Mouse (Mus musculus) hindbrain, embryonic 15.5 days (tissue): ENCODE data around the gene Srsf4. TPM values are rescaled to one million over a fixed set of nuclear protein-coding genes. Genes with fewer than 3 reads are reported as not detected.
A peak's percentile ranks its signal among the peaks of the same experiment; 100 is the strongest.

Source experiments
- ATAC-seq: fragments of 200-750 bp; cut with Nextera tagmentation; 2 replicates; pipeline ENCODE4 v1.8.0; 2017; ENCODE audit warnings: low read depth, moderate number of reproducible peaks, moderate TSS enrichment; ENCODE audit not compliant: low FRiP score
- H3K27ac ChIP-seq: fragments of 300-500 bp; sonication (generic); replicated peaks from 2 replicates; pipeline ENCODE4 v1.5.1; 2015; ENCODE audit warnings: mild to moderate bottlenecking, inconsistent platforms
- H3K27me3 ChIP-seq: fragments of 300-500 bp; sonication (generic); 2 replicates; pipeline ENCODE4 v1.6.1; 2015; ENCODE audit warnings: control low read depth, inconsistent platforms
- H3K36me3 ChIP-seq: fragments of 300-500 bp; sonication (generic); 2 replicates; pipeline ENCODE4 v1.6.1; 2015; ENCODE audit warnings: control low read depth, inconsistent platforms
- H3K4me1 ChIP-seq: fragments of 300-500 bp; sonication (generic); replicated peaks from 2 replicates; pipeline ENCODE4 v1.6.1; 2015; ENCODE audit warnings: control low read depth, inconsistent platforms
- H3K4me2 ChIP-seq: fragments of 300-500 bp; sonication (generic); 2 replicates; pipeline ENCODE4 v1.6.1; 2015; ENCODE audit warnings: moderate library complexity, mild to moderate bottlenecking, inconsistent platforms
- H3K4me3 ChIP-seq: fragments of 300-500 bp; sonication (generic); 2 replicates; pipeline ENCODE4 v1.5.1; 2015; ENCODE audit warnings: mild to moderate bottlenecking, inconsistent platforms
- H3K9ac ChIP-seq: fragments of 300-500 bp; sonication (generic); 2 replicates; pipeline ENCODE4 v1.6.1; 2015; ENCODE audit warnings: inconsistent platforms
- H3K9me3 ChIP-seq: fragments of 300-500 bp; sonication (generic); 2 replicates; pipeline ENCODE4 v1.6.1; 2016; ENCODE audit warnings: control low read depth, inconsistent platforms
- WGBS: fragments of 180-500 bp; shearing (Covaris S2); methylation state at CpG from one replicate; pipeline ENCODE4 v1.1.7; 2015; 5-methylcytosine and 5-hydroxymethylcytosine counted together
- polyA plus RNA-seq: library from polyadenylated mRNA; unstranded; fragments of >200 nt; fragmentation: Nextera tagmentation; extraction: Ambion mirVana; gene quantifications from 2 replicates; pipeline ENCODE4 v1.2.1, GENCODE M21; 2015

The Srsf4 gene
- 101 and 103 TPM in 2 replicates for polyA plus RNA-seq

GRCm38 (mm10) chr4:131873293-131874168 lies at the start of gene Srsf4:
Gene Srsf4 (plus strand): TSS chr4:131873617.
- no peaks in the 10 kb centered on the region for H3K27me3 ChIP-seq
- under 1% methylated on average over 88 of the region's 116 CpGs for WGBS
- no peaks in the 10 kb centered on the region for H3K36me3 ChIP-seq
- no peaks in the 10 kb centered on the region for H3K9me3 ChIP-seq
- H3K4me3 ChIP-seq, result peak within 1 kb of the TSS; percentile 97
- peak within 1 kb of the TSS; percentile 95 for H3K4me2 ChIP-seq
- H3K27ac ChIP-seq, result peak within 1 kb of the TSS; percentile 100
- ATAC-seq, result peak; percentile 96
- peak within 1 kb of the TSS; percentile 100 for H3K9ac ChIP-seq
- peaks cover 45% of the 10 kb centered on the region for H3K4me1 ChIP-seq

- 28% methylated on average over 3 of the region's 3 CpGs for WGBS
- Histone ChIP-seq H3K27ac (no peak overlapping the region), H3K4me1 (peaks cover 17% of the 10 kb centered on the region), H3K9me3 (no peaks in the 10 kb centered on the region), H3K9ac (no peak overlapping the region), H3K4me2 (no peak overlapping the region), H3K4me3 (no peak overlapping the region), H3K27me3 (0 out of 2 replicates have a peak, but pooled peaks cover under 1% of the 10 kb centered on the region), H3K36me3 (no peaks in the 10 kb centered on the region)
- ATAC-seq, result no peak
These were observed 48.5 kb upstream of the Srsf4 start for GRCm38 (mm10) chr4:131824939-131825338.

- H3K4me3 ChIP-seq, result no peak overlapping the region
- H3K27me3 ChIP-seq, result no peaks in the 10 kb centered on the region
- H3K27ac ChIP-seq, result no peak overlapping the region
- H3K9ac ChIP-seq, result no peak overlapping the region
- H3K9me3 ChIP-seq, result no peaks in the 10 kb centered on the region
- peaks cover 16% of the 10 kb centered on the region for H3K4me1 ChIP-seq
- no peak for ATAC-seq
- no peak overlapping the region for H3K4me2 ChIP-seq
- 51% methylated on average over 8 of the region's 8 CpGs for WGBS
- H3K36me3 ChIP-seq, result no peaks in the 10 kb centered on the region
These were observed 47.6 kb upstream of the Srsf4 start for GRCm38 (mm10) chr4:131825830-131826229.

GRCm38 (mm10) chr4:131826905-131827304 lies 46.5 kb upstream of the Srsf4 start:
- H3K27ac ChIP-seq, result no peak overlapping the region
- no peak overlapping the region for H3K4me3 ChIP-seq
- H3K4me1 ChIP-seq, result peaks cover 5% of the 10 kb centered on the region
- H3K9ac ChIP-seq, result no peak overlapping the region
- 29% methylated on average over 6 of the region's 6 CpGs for whole genome bisulfite sequencing
- no peaks in the 10 kb centered on the region for H3K27me3 ChIP-seq
- H3K36me3 ChIP-seq, result no peaks in the 10 kb centered on the region
- H3K9me3 ChIP-seq, result no peaks in the 10 kb centered on the region
- H3K4me2 ChIP-seq, result no peak overlapping the region
- no peak for ATAC-seq

GRCm38 (mm10) chr4:131829123-131829522 lies 44.3 kb upstream of the Srsf4 start:
- Histone ChIP-seq H3K4me2 (no peak overlapping the region), H3K9ac (no peak overlapping the region), H3K27me3 (no peaks in the 10 kb centered on the region), H3K9me3 (no peaks in the 10 kb centered on the region), H3K36me3 (no peaks in the 10 kb centered on the region), H3K4me3 (no peak overlapping the region), H3K27ac (no peak overlapping the region), H3K4me1 (peaks cover 10% of the 10 kb centered on the region)
- no peak for ATAC-seq
- 80% methylated on average over 8 of the region's 8 CpGs for WGBS

GRCm38 (mm10) chr4:131831546-131832045 lies 41.8 kb upstream of the Srsf4 start:
- Histone ChIP-seq H3K4me2 (no peak overlapping the region), H3K27me3 (peaks cover 9% of the 10 kb centered on the region; the same call in 1 of the 2 replicates), H3K9ac (no peak overlapping the region), H3K4me1 (peaks cover 17% of the 10 kb centered on the region), H3K4me3 (no peak overlapping the region), H3K27ac (no peak overlapping the region), H3K9me3 (no peaks in the 10 kb centered on the region), H3K36me3 (no peaks in the 10 kb centered on the region)
- WGBS, result 82% methylated on average over 5 of the region's 5 CpGs
- ATAC-seq, result no peak

- ATAC-seq, result no peak
- WGBS, result 81% methylated on average over 3 of the region's 3 CpGs
- H3K36me3 ChIP-seq, result no peaks in the 10 kb centered on the region
- peaks cover 25% of the 10 kb centered on the region for H3K4me1 ChIP-seq
- no peak overlapping the region for H3K4me2 ChIP-seq
- H3K27me3 ChIP-seq, result peaks cover 9% of the 10 kb centered on the region; the same call in 1 of the 2 replicates
- H3K9me3 ChIP-seq, result no peaks in the 10 kb centered on the region
- H3K4me3 ChIP-seq, result no peak overlapping the region
- H3K27ac ChIP-seq, result no peak overlapping the region
- no peak overlapping the region for H3K9ac ChIP-seq
These were observed 40.5 kb upstream of the Srsf4 start for GRCm38 (mm10) chr4:131832759-131833407.

GRCm38 (mm10) chr4:131833971-131834609 lies 39.3 kb upstream of the Srsf4 start:
- WGBS, result 25% methylated on average over 9 of the region's 9 CpGs
- no peak overlapping the region for H3K27ac ChIP-seq
- no peak overlapping the region for H3K4me2 ChIP-seq
- no peak overlapping the region for H3K9ac ChIP-seq
- H3K4me1 ChIP-seq, result peaks cover 29% of the 10 kb centered on the region
- no peak overlapping the region for H3K4me3 ChIP-seq
- H3K9me3 ChIP-seq, result no peaks in the 10 kb centered on the region
- H3K27me3 ChIP-seq, result peaks cover 9% of the 10 kb centered on the region; the same call in 1 of the 2 replicates
- no peaks in the 10 kb centered on the region for H3K36me3 ChIP-seq
- no peak for ATAC-seq

GRCm38 (mm10) chr4:131836351-131836881 lies 37.0 kb upstream of the Srsf4 start:
- Histone ChIP-seq H3K27me3 (peaks cover 16% of the 10 kb centered on the region), H3K4me3 (peak overlapping the region; percentile 68), H3K27ac (no peak overlapping the region), H3K9ac (peak overlapping the region; percentile 68), H3K36me3 (no peaks in the 10 kb centered on the region), H3K9me3 (no peaks in the 10 kb centered on the region), H3K4me2 (peak overlapping the region; percentile 94), H3K4me1 (peaks cover 29% of the 10 kb centered on the region)
- ATAC-seq, result no peak; the same call in 1 of the 2 replicates
- whole genome bisulfite sequencing, result under 1% methylated on average over 39 of the region's 39 CpGs

- H3K27ac ChIP-seq, result no peak overlapping the region
- H3K4me3 ChIP-seq, result peak overlapping the region; percentile 68
- H3K4me1 ChIP-seq, result peaks cover 29% of the 10 kb centered on the region
- peak overlapping the region; percentile 94 for H3K4me2 ChIP-seq
- H3K9ac ChIP-seq, result peak overlapping the region; percentile 68
- peak; percentile 31; the same call in 1 of the 2 replicates for ATAC-seq
- WGBS, result under 1% methylated on average over 74 of the region's 76 CpGs
- peaks cover 17% of the 10 kb centered on the region for H3K27me3 ChIP-seq
- H3K36me3 ChIP-seq, result no peaks in the 10 kb centered on the region
- no peaks in the 10 kb centered on the region for H3K9me3 ChIP-seq
These were observed 36.4 kb upstream of the Srsf4 start for GRCm38 (mm10) chr4:131836891-131837491.

- Histone ChIP-seq H3K4me3 (peak within 1 kb of the TSS; percentile 68), H3K27ac (peak within 1 kb of the TSS; percentile 12; the same call in 1 of the 2 replicates), H3K4me2 (peak within 1 kb of the TSS; percentile 94), H3K9me3 (no peaks in the 10 kb centered on the region), H3K27me3 (peaks cover 17% of the 10 kb centered on the region), H3K36me3 (no peaks in the 10 kb centered on the region), H3K9ac (peak within 1 kb of the TSS; percentile 68), H3K4me1 (peaks cover 29% of the 10 kb centered on the region)
- ATAC-seq, result peak; percentile 77
- WGBS, result under 1% methylated on average over 68 of the region's 72 CpGs
These were observed 35.4 kb upstream of the Srsf4 start, which contains the start of gene Ptpru for GRCm38 (mm10) chr4:131837872-131838524. Gene Ptpru (minus strand): TSS chr4:131838288.
